In the genomic region with DNA sequence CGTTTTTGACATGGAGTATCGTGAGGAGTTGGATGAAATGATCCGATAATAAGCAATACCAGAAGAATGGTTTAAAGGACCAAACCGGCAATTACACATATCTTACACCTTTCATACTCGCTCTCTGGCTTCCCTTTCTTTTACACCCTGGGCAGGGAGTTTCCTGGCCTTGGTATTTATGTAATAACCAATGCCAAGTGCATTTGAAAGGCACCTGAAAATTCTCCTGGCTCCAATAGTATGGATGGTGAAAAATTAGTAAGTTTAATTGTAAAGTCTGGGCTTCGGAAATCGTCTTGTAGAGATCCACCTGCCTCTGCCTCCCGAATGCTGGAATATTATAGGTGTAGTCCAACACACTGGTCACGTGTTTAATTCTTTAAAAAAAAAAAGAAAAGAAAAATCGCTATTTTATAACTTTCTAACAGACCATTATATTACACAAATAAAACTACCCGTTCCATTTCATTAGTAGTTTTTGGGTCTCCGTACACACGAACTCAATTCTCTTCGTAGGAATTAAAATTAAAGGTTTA, we compare ENCODE assay signal across 9 mouse cellular contexts. TPM values are rescaled to one million over a fixed set of nuclear protein-coding genes. Genes with fewer than 3 reads are reported as not detected.
DNase-seq lines count a peak whose midpoint lies in the region; ATAC-seq and TF ChIP-seq lines count a peak whose summit lies in the region.
"Had no signal": no experiment of that assay in that cellular context is flagged by ENCODE, and none has a peak within 500 bp of the region (broad histone marks: within the 10 kb centered on the region; RNA-seq: fewer than 3 reads in every experiment).

No protein-coding gene starts in this region.

- no peaks in the 10 kb centered on the region for H3K36me3 ChIP-seq in ES-Bruce4 (ENCODE audit: control insufficient read depth, insufficient read depth, low read length, poor library complexity, severe bottlenecking)
- no peaks in the 10 kb centered on the region for H3K36me3 ChIP-seq in forebrain, embryonic 14.5 days (ENCODE audit: control insufficient read depth, insufficient read depth, low read length)
- H3K36me3 ChIP-seq in limb, embryonic 14.5 days (ENCODE audit: control insufficient read depth, insufficient read depth, low read length) = no peaks in the 10 kb centered on the region
- no peaks in the 10 kb centered on the region for H3K36me3 ChIP-seq in stomach, embryonic 15.5 days

- H3K4me3 ChIP-seq in ES-Bruce4 (ENCODE audit: low read depth, low read length) = peak overlapping the region; percentile 96
- peak overlapping the region; percentile 53 for H3K4me3 ChIP-seq in forebrain, embryonic 14.5 days (ENCODE audit: low read depth, low read length)
- peak overlapping the region; percentile 46 for H3K4me3 ChIP-seq in limb, embryonic 14.5 days (replicated peaks; ENCODE audit: low read length)
- peak overlapping the region; percentile 56 for H3K4me3 ChIP-seq in stomach, embryonic 15.5 days (replicated peaks)

- no peaks in the 10 kb centered on the region for H3K9me3 ChIP-seq in ES-Bruce4 (replicated peaks; ENCODE audit: control insufficient read depth, insufficient read depth, low read length, poor library complexity, severe bottlenecking)
- H3K9me3 ChIP-seq in forebrain, embryonic 14.5 days (replicated peaks; ENCODE audit: control insufficient read depth, low read length) = no peaks in the 10 kb centered on the region
- no peaks in the 10 kb centered on the region for H3K9me3 ChIP-seq in limb, embryonic 14.5 days (ENCODE audit: control insufficient read depth, low read length)
- no peaks in the 10 kb centered on the region for H3K9me3 ChIP-seq in stomach, embryonic 15.5 days

- no peak for TF ChIP-seq POLR2A in ES-Bruce4 (IDR thresholded peaks at IDR 0.05; ENCODE audit: insufficient read depth, low read length)
- no peak for TF ChIP-seq POLR2A in limb, embryonic 14.5 days (IDR thresholded peaks at IDR 0.05; ENCODE audit: borderline replicate concordance, extremely low read depth, insufficient read depth, insufficient read length)

- peak; percentile 57 for DNase-seq in heart, adult 11 months
- DNase-seq in heart, postnatal 25 days (ENCODE audit: low spot score) = no peak
- no peak for DNase-seq in forebrain, embryonic 14.5 days (ENCODE audit: low spot score)
- DNase-seq in limb, embryonic 14.5 days (ENCODE audit: low spot score) = no peak
- DNase-seq in right cerebral cortex, postnatal 4 days = no peak

- H3K4me1 ChIP-seq in ES-Bruce4 (ENCODE audit: control insufficient read depth, insufficient read depth, low read length) = no peaks in the 10 kb centered on the region
- H3K4me1 ChIP-seq in forebrain, embryonic 14.5 days (ENCODE audit: control insufficient read depth, insufficient read depth, low read length) = peaks cover 4% of the 10 kb centered on the region; the same call in 1 of the 2 replicates
- peaks cover 6% of the 10 kb centered on the region; the same call in 1 of the 2 replicates for H3K4me1 ChIP-seq in limb, embryonic 14.5 days (ENCODE audit: control insufficient read depth, insufficient read depth, low read length)
- 0 out of 2 replicates have a peak, but pooled peaks cover 2% of the 10 kb centered on the region for H3K4me1 ChIP-seq in stomach, embryonic 15.5 days

- TF ChIP-seq EP300 in ES-Bruce4 (IDR thresholded peaks at IDR 0.05; ENCODE audit: insufficient read depth, low read depth, low read length) = no peak

- ATAC-seq in forebrain, embryonic 14.5 days = no peak
- ATAC-seq in limb, embryonic 14.5 days (ENCODE audit: low FRiP score, low read depth) = no peak
- ATAC-seq in stomach, embryonic 15.5 days (ENCODE audit: insufficient read depth, low FRiP score, low read depth) = no peak
- no peak for ATAC-seq in granulocyte monocyte progenitor cell, adult 5-6 weeks (replicated peaks; ENCODE audit: poor library complexity, severe bottlenecking)

- H3K27me3 ChIP-seq in ES-Bruce4 (ENCODE audit: control insufficient read depth, insufficient read depth, low read length, poor library complexity, severe bottlenecking) = no peaks in the 10 kb centered on the region
- H3K27me3 ChIP-seq in forebrain, embryonic 14.5 days (replicated peaks; ENCODE audit: control insufficient read depth, insufficient read depth, low read length) = 0 out of 2 replicates have a peak, but pooled peaks cover 2% of the 10 kb centered on the region
- H3K27me3 ChIP-seq in limb, embryonic 14.5 days (ENCODE audit: control insufficient read depth, insufficient read depth, low read length) = no peaks in the 10 kb centered on the region
- H3K27me3 ChIP-seq in stomach, embryonic 15.5 days (replicated peaks) = no peaks in the 10 kb centered on the region

- intact Hi-C loops in heart, postnatal 25 days (cut with DNase I) = loop anchor here (5.0 to 10.0 kb wide), 2 partner anchors 543 to 776 kb away; partner anchors contain the start of gene Zfp184

- no peak overlapping the region for H3K27ac ChIP-seq in ES-Bruce4 (ENCODE audit: insufficient read depth, low read length)
- H3K27ac ChIP-seq in forebrain, embryonic 14.5 days (ENCODE audit: low read depth, low read length) = no peak overlapping the region
- H3K27ac ChIP-seq in limb, embryonic 14.5 days (replicated peaks; ENCODE audit: low read depth, low read length) = no peak overlapping the region
- H3K27ac ChIP-seq in stomach, embryonic 15.5 days = no peak overlapping the region; the same call in 1 of the 2 replicates

- 4% methylated on average over 14 of the region's 14 CpGs for WGBS in forebrain, embryonic 14.5 days
- WGBS in limb, embryonic 14.5 days = 2% methylated on average over 14 of the region's 14 CpGs
- 3% methylated on average over 14 of the region's 14 CpGs for WGBS in stomach, embryonic 15.5 days

- peak overlapping the region; percentile 89 for H3K4me2 ChIP-seq in forebrain, embryonic 14.5 days (ENCODE audit: low read length)
- peak overlapping the region; percentile 80 for H3K4me2 ChIP-seq in limb, embryonic 14.5 days (replicated peaks; ENCODE audit: low read depth, low read length, severe bottlenecking)
- peak overlapping the region; percentile 84 for H3K4me2 ChIP-seq in stomach, embryonic 15.5 days

- H3K9ac ChIP-seq in ES-Bruce4 (ENCODE audit: low read depth, poor library complexity, severe bottlenecking) = peak overlapping the region; percentile 76
- peak overlapping the region; percentile 61 for H3K9ac ChIP-seq in forebrain, embryonic 14.5 days (ENCODE audit: low read length)
- no peak overlapping the region for H3K9ac ChIP-seq in limb, embryonic 14.5 days (ENCODE audit: low read depth, low read length, severe bottlenecking)
- peak overlapping the region; percentile 42; the same call in 1 of the 2 replicates for H3K9ac ChIP-seq in stomach, embryonic 15.5 days

- no peak for TF ChIP-seq CTCF in ES-Bruce4 (IDR thresholded peaks at IDR 0.05; ENCODE audit: low read depth, low read length)

RNA-seq across cellular contexts. Expression of gene Trim27, which starts 10.1 kb away (rescaled TPM):
- total RNA-seq in heart, postnatal 25 days (2021) = 10 to 100 TPM; 18.8 to 19.0 TPM
- polyA plus RNA-seq in ES-Bruce4 (2011; ENCODE audit: insufficient read depth, insufficient read length, low read depth, missing spikeins) = 117 and 128 TPM in 2 replicates
- polyA plus RNA-seq in forebrain, embryonic 14.5 days (2014; fragmentation: Nextera tagmentation; extraction: Ambion mirVana) = 80.7 and 82.3 TPM in 2 replicates
- polyA plus RNA-seq in limb, embryonic 14.5 days (2012; rRNA removed) = 101 and 110 TPM in 2 replicates
- polyA plus RNA-seq in limb, embryonic 14.5 days (2014; fragmentation: Nextera tagmentation; extraction: Ambion mirVana) = 123 and 137 TPM in 2 replicates
- polyA plus RNA-seq in stomach, embryonic 15.5 days (2015; fragmentation: Nextera tagmentation; extraction: Ambion mirVana) = 132 and 143 TPM in 2 replicates
- 142 and 143 TPM in 2 replicates for total RNA-seq in granulocyte monocyte progenitor cell, adult 5-6 weeks (2014; fragmentation: Nextera tagmentation)
- total RNA-seq in granulocyte monocyte progenitor cell, adult 5-6 weeks (2017) = 144 and 167 TPM in 2 replicates

RNA-seq across cellular contexts. Expression of gene Olfr1368, which starts 23.5 kb away (rescaled TPM):
- total RNA-seq in heart, postnatal 25 days (2021) = not detected
- polyA plus RNA-seq in ES-Bruce4 (2011; ENCODE audit: insufficient read depth, insufficient read length, low read depth, missing spikeins) = not detected in 2 replicates
- polyA plus RNA-seq in forebrain, embryonic 14.5 days (2014; fragmentation: Nextera tagmentation; extraction: Ambion mirVana) = not detected in 2 replicates
- polyA plus RNA-seq in limb, embryonic 14.5 days (2012; rRNA removed) = not detected in 2 replicates
- polyA plus RNA-seq in limb, embryonic 14.5 days (2014; fragmentation: Nextera tagmentation; extraction: Ambion mirVana) = not detected in 2 replicates
- not detected in 2 replicates for polyA plus RNA-seq in stomach, embryonic 15.5 days (2015; fragmentation: Nextera tagmentation; extraction: Ambion mirVana)
- total RNA-seq in granulocyte monocyte progenitor cell, adult 5-6 weeks (2014; fragmentation: Nextera tagmentation) = not detected in 2 replicates
- total RNA-seq in granulocyte monocyte progenitor cell, adult 5-6 weeks (2017) = not detected in 2 replicates
- total RNA-seq: layer of hippocampus, adult 18-20 months had no signal

RNA-seq across cellular contexts. Expression of gene Olfr263, which starts 39.8 kb away (rescaled TPM):
- not detected for total RNA-seq in heart, postnatal 25 days (2021)
- polyA plus RNA-seq in ES-Bruce4 (2011; ENCODE audit: insufficient read depth, insufficient read length, low read depth, missing spikeins) = not detected in 2 replicates
- polyA plus RNA-seq in forebrain, embryonic 14.5 days (2014; fragmentation: Nextera tagmentation; extraction: Ambion mirVana) = not detected in 2 replicates
- polyA plus RNA-seq in limb, embryonic 14.5 days (2012; rRNA removed) = not detected in 2 replicates
- not detected in 2 replicates for polyA plus RNA-seq in limb, embryonic 14.5 days (2014; fragmentation: Nextera tagmentation; extraction: Ambion mirVana)
- polyA plus RNA-seq in stomach, embryonic 15.5 days (2015; fragmentation: Nextera tagmentation; extraction: Ambion mirVana) = not detected in 2 replicates
- not detected in 2 replicates for total RNA-seq in granulocyte monocyte progenitor cell, adult 5-6 weeks (2014; fragmentation: Nextera tagmentation)
- not detected in 2 replicates for total RNA-seq in granulocyte monocyte progenitor cell, adult 5-6 weeks (2017)
- total RNA-seq: layer of hippocampus, adult 18-20 months had no signal

RNA-seq across cellular contexts. Expression of gene Olfr1369-ps1, which starts 57.9 kb away (rescaled TPM):
- not detected for total RNA-seq in heart, postnatal 25 days (2021)
- polyA plus RNA-seq in ES-Bruce4 (2011; ENCODE audit: insufficient read depth, insufficient read length, low read depth, missing spikeins) = 0.27 TPM in 1 of 2 replicates, not detected in the other
- not detected in 2 replicates for polyA plus RNA-seq in forebrain, embryonic 14.5 days (2014; fragmentation: Nextera tagmentation; extraction: Ambion mirVana)
- not detected in 2 replicates for polyA plus RNA-seq in limb, embryonic 14.5 days (2012; rRNA removed)
- polyA plus RNA-seq in limb, embryonic 14.5 days (2014; fragmentation: Nextera tagmentation; extraction: Ambion mirVana) = not detected in 2 replicates
- polyA plus RNA-seq in stomach, embryonic 15.5 days (2015; fragmentation: Nextera tagmentation; extraction: Ambion mirVana) = not detected in 2 replicates
- 0.34 TPM in 1 of 2 replicates, not detected in the other for total RNA-seq in granulocyte monocyte progenitor cell, adult 5-6 weeks (2014; fragmentation: Nextera tagmentation)
- total RNA-seq in granulocyte monocyte progenitor cell, adult 5-6 weeks (2017) = not detected in 2 replicates
- total RNA-seq: layer of hippocampus, adult 18-20 months had no signal

Comparison
In these comparisons a context has a peak if more than half of its experiments do, and no peak if none do; other contexts are left out.
1. H3K4me3 ChIP-seq: peak in every context shown above with its lines; median percentile 96 in ES-Bruce4; 56 in stomach, embryonic 15.5 days; 53 in forebrain, embryonic 14.5 days; 46 in limb, embryonic 14.5 days.